Mouse (Mus musculus): ENCODE results near the gene Fam172a. TPM values are rescaled to one million over a fixed set of nuclear protein-coding genes. Genes with fewer than 3 reads are reported as not detected.
A peak's percentile ranks its signal among the peaks of the same experiment; 100 is the strongest.

Gene Fam172a
- total RNA-seq, 2 experiments from 2014 or later, result 34.6 to 37.4 TPM

DNA sequence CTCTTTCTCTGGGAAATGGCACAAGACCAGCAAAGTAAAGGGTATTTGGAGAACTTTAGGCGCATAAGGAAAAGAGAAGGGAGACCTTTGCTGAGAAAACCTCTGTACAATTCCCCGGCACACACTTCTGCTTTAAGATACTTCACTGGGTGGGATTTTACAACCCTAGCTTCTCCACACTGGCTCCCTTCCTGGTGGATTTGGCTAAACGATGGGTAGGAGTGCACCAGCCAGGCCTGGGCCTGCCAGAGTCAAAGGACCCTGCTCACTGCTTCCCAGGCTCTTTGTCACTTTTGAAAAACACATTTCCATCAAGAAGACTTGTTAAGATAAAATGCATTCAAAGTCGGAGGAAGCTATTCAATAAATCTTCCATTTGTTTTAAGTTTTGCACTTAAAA is 491.4 kb downstream of the Fam172a start:
- DNase-seq (ENCODE audit: low spot score in 2 of 2), result peak in 1 of 2 experiments; percentile 37
- intact Hi-C loops (cut with DNase I), result no loop called here

DNA sequence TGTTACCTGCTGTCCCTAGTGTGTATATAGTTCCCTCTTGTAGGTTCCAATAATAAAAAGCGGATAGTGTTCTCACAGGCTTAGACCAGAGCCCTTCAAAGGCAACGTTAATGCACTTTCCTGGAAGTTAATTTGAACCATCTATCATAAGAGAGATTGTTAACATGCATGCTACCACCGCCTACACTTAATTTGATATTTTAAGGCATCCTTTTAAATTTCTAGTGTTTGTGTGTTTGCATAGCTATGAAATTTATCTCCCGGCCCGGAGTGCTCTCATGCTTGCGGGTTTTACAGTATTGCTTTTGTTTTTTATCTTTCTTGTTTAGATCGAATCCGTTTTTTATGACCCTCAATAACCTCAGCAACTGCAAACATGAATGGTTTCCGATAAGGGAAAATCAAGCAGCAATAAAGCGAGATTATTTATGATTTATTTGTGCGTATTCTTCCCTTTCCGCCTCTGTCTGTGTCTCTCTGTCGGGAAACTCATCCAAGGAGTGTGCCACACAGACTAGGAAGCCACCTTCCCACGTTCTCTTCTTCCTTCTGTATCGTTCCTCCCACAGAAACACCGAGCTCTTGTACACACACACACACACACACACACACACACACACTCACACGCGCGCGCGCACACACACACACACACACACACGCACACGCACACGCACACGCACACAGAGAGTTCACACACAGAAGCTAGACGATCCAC is 492.5 kb downstream of the Fam172a start:
- intact Hi-C loops (cut with DNase I), result loop anchor here (2.0 kb wide), 1 partner anchor 13 kb away; no protein-coding TSS in a partner anchor
- no peak for DNase-seq (ENCODE audit: low spot score in 2 of 2)

DNA sequence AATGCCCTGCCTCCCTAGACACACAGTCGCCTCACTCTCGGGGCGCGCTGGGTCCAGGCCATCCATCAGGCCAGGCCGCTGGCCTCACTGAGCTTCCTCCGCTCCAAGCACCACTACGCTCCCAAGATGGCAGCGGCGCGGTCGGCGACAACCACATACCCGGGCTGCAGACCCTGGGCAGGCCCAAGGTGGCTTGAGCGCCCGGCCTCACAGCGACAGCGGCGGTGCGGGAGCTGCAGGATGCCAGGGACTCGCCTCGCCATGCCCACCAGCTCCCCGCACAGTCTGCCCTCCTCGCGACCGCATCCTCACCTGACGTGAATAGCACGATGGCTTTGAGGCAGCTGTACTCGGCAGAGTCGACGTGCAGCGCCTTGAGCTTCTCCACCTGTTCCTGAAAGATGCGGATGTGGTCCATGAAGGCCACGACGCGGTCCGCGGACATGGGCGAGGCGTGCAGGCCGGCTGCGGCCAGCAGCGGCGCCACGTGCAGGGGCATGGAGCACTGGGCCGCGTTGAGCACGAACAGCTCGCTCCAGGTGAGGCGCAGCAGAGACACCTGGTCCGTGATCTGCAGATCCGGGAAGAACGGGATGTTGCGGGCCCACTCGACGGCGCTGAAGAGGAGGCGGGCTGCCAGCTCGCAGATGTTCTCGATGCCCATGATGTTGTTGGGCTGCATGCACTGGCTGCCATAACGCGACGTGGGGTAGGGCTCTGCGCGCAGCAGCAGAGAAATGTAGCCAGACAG is 493.2 kb downstream of the Fam172a start:
- intact Hi-C loops (cut with DNase I), result loop anchor here (2.0 kb wide), 1 partner anchor 14 kb away; no protein-coding TSS in a partner anchor

DNA sequence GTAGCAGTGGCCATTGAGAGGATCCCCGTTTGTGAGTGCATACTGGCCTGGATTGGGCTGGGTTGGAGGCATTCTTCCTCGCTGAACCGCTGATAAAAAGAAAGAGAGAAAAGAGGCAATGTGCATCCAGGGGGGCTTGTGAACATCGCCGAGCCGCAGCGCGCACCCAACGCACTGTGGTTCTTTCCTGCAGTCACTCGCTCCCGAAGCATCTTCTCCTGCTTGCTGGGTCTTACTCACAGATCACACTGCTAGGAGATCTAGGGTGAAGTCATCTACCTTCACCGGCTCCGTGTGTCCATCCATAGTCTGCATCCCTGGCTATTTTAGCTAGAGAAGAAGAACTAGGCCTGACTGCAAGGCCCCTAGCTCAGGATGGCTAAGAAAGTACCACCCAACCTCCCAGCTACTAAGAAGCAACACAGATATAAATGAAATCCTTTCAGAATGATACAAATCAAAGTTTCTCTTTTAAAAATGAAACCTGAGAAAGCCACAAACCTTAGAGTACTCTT is 493.8 kb downstream of the Fam172a start:
- peak in 1 of 2 experiments; percentile 59 for DNase-seq (ENCODE audit: low spot score in 2 of 2)
- intact Hi-C loops (cut with DNase I), result loop anchor here (2.0 kb wide), 1 partner anchor 15 kb away; no protein-coding TSS in a partner anchor

More for the DNA sequence above, 493.2 kb downstream of the Fam172a start:
- DNase-seq (ENCODE audit: low spot score in 2 of 2), result peak; percentile 63

DNA sequence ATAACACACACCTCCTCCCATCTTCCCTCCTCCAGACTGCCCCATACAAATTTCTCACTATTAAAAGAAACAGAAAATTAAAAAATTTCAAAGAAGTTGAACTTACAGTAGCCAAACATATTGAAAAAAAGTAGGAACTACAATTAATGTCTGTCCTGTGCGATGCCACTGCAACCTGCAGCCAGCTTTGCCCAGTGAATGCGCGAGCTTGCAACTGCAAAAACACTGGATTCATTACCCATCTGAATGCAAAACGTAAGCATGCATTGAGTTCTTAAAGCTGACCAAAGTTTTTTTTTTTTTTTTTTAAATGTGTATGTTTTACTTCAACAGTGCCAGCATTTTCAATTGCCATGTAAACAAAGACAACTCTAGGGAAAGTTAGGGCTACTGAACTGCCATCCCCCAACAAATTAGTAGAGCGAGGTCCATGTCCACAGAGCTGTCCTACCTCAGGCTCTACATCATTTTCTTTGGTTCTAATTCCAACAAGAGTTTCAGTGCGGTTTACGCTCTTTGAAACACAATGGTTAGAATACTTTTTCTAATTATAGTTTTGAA is 494.5 kb downstream of the Fam172a start:
- peak; percentile 16 to 32 for DNase-seq (ENCODE audit: low spot score in 2 of 2)
- intact Hi-C loops (cut with DNase I), result no loop called here

DNA sequence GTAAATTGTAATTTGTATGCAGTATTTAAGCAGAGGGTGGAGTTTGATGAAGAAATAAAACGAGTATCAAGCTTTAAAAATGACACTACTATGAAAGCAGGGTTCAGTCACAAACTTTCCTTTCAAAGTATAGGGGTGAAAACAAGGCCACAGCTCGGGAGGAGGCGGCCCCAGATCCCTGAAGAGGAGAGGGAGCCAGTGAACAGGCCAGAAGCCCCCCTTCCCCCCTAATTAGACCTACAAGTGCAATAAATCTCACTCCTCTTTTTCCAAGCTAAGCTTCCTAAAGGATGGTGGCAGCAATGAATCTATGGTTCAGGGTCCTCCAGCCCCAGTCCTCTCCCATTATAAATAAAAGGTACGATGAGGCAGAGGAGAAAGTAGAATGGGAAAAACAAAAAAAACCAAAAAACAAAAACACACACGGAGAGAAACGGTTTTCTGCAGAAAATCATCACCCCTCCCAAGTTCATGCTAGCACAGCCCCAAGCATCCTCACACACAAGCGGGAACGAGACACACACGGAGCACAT is 495.5 kb downstream of the Fam172a start:
- intact Hi-C loops (cut with DNase I), result no loop called here
- DNase-seq (ENCODE audit: low spot score in 2 of 2), result peak in 1 of 2 experiments; percentile 28

DNA sequence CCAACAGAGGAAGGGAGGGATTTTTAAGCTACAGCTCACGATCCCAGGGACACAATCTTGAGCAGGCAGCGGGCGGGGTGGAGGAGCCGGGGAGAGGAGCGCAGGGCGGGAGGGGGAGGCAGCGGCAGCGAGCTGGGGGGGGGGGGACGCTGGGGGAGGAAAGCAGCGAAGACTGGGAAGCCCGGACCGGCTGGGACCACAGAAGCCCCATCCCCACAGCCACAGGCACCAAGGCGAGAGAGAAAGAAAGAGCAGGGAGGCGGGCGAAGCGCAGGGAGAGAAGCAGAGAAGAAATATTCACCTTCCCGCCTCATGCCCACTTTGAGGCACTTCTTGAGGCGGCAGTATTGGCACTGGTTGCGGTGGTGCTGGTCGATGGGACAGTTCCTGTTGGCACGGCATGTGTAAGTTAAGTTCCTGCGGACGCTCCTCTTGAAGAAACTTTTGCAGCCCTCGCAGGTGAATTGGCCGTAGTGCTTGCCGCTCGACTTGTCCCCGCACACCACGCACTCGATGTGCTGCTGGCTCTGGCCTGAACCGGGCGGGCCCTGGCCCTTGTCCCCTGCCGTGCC is 496.1 kb downstream of the Fam172a start:
- intact Hi-C loops (cut with DNase I), result no loop called here
- peak; percentile 42 to 61 for DNase-seq (ENCODE audit: low spot score in 2 of 2)

DNA sequence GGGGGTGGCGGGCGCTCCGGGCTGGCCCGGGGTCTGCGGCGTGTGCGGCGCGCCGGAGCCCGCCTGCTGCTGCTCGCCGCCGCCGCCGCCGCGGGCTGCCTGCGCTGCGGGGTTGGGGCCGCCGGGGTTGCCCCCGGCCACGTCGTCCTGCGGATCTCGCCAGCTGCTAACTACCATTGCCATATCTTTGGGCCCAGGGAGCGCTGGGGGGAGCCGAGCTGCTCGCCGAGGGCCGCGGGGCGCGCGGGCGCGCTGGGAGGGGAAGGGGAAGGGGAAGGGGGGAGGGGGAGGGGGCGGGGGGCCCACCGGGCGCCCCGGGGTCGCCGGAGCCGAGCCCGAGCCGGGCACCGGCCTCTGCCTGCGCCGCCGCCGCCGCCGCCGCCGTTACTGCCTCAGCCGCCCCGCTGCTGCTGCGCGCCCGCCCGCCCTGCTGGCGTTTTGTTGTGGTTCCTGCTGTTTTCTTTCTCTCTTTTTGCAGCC is 496.6 kb downstream of the Fam172a start:
- peak in 1 of 2 experiments; percentile 44 for DNase-seq (ENCODE audit: low spot score in 2 of 2)
- intact Hi-C loops (cut with DNase I), result no loop called here

DNA sequence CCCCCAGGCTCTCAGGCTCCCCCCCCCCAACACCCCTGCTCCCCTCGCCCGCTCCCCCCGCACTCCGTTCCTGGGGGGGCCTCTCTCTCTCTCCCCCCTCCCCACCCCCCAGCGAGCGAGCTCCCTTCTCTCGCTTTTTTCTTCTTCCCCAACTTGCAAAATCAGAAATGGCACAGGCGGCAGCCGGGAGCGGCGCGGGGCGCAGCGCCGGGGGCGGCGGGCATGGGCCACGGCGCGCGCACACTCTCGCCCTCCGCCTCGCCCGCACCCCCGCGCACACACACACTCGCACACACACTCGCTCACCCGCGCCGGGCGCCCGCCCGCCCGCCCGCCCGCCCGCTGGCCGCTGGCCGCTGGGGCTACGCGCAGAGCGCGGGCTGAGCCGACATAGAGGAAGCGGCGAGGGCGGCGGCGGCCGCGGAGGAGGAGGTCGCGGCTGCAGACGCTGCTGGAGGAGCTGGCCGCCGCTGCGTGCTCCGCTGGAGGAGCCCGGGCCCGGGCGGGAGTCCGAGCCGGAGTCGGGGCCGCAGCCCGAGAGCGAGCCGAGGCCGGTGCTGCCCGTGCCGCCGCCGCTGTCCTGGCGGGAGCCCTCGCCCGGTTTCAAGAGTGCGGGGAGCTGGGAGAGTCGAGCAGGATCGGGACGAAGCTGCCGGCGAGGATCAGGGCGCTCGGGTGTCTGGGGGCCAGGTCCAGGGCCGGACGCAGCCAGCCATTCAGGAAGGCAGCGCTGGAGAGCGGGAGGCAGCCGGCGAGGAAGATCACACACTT is 497.2 kb downstream of the Fam172a start:
- DNase-seq (ENCODE audit: low spot score in 2 of 2), result peak; percentile 56 to 61
- intact Hi-C loops (cut with DNase I), result no loop called here

DNA sequence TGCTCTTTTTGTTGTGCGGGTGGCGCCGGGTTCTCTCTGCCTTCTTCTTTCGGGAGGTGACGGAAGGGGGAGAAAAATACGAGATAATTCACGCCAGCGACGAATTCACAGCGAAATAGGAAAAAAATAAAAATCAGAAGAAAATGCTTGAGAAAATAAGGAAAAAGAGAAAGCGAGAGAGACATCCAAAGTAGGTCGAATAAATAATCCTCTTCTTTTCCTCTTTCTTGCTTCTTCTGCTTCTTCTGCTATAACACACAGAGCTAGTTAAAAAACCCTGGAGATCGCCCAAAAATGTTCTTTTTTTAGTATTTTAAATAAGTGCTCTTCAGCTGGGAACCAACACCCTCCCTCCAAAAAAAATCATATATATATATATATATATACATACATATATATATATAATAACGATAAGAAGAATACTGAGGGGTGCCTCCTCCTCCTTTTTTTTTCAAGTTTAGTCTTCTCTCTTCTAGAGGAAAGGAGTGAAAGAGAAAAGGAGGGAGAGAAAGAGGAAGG is 497.9 kb downstream of the Fam172a start, which contains the start of gene Nr2f1:
TSS of gene Nr2f1 (minus strand) at position 116 of the 519 bp plus-strand sequence.
- intact Hi-C loops (cut with DNase I), result loop anchor here (5.0 to 10.0 kb wide), 10 partner anchors 228 to 1645 kb away; no protein-coding TSS in a partner anchor

DNA sequence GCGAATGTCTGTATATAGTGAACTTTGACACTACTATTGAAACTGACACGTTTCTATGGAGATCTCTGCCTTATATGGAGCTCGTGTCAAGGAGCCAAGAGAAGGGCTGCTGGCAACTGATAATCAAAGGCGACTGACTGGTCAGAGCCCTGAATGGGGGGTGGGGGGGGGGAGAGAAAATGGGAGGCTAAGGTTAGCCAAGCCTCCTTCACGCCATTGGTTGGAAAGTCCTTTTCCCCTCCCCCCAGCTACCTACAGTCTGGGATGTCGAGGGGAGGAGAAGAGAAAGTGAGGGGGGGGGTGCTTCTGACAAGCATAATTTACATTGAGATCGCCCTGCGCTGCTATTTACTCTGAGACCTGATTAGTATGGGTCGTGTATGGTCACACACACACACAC is 498.6 kb downstream of the Fam172a start:
- peak; percentile 59 to 85 for DNase-seq (ENCODE audit: low spot score in 2 of 2)
- intact Hi-C loops (cut with DNase I), result loop anchor here (5.0 to 10.0 kb wide), 10 partner anchors 227 to 1644 kb away; no protein-coding TSS in a partner anchor

More for the DNA sequence above, 497.9 kb downstream of the Fam172a start, which contains the start of gene Nr2f1:
- DNase-seq (ENCODE audit: low spot score in 2 of 2), result no peak

DNA sequence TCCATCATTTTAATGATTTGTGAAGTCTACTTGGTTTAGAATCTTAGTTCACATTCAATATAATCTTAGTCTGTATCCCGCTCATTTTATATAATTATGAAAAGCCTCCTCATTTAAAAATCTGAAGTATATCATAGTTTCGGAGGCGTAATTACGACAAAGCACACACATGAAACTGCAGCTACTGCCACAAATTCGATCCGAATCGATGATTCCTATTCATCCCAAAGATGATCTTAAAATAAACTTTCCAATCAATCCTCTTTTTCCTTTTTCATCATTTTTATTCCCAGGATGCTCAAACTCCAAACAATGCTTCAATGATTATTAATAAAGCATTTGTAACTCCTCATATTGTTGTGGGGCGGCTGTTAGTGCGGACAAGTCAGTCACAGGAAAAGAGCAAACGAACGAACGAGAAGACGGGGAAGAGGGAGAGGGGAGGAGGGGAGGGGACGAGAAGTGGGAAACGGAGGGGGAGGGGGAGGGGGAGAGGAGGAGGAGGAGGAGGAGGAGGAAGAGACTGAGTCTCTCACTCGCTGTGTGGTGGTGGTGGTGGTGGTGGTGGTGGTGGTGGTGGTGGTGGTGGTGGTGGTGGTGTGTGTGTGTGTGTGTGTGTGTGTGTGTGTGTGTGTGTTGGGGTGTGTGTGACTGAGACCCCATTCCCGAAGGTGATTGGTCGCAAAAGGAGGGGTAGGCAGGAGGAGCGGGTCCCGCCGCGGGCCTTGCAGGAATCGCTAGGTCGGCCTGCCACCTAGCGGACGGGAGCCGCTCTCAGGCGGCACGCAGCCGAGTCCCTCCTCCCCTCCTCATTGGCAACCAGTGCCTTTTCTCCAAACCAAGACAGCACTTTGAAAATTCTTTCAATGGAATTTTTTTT is 499.4 kb downstream of the Fam172a start:
- peak; percentile 94 to 97 for DNase-seq (ENCODE audit: low spot score in 2 of 2)
- intact Hi-C loops (cut with DNase I), result loop anchor here (5.0 to 10.0 kb wide), 10 partner anchors 226 to 1644 kb away; no protein-coding TSS in a partner anchor

DNA sequence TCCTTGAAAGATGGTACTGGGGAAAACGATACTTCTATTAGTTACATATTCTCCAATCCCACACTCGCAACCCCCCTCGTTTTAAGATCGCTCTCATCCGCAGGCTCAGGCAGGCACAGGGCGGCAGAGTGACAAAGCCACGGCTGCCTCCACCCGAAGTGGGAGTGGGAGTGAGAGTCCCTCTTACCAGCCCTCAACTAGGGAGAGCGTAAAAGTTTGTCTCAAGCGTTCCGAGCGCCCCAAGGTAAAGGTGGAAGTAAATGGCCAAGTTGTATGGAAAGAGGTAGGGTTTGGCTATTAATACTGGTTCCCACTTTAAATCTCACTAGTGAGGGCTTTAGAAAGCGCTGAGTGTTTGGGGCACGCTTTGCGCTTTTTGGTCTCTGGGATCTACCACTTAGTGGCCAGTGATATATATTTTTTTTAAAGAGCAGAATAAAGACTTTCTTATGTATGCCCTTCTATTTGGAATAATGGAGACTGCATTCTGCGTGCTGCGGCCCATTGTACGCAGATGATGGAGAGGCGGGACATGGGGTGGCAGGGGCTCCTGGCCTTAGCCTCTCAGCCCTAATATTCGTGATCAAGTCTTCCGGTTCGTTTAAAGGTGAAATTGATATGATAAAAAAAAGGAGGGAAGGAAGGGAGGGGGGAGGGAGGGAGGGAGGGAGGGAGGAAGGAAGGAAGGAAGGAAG is 500.2 kb downstream of the Fam172a start:
- intact Hi-C loops (cut with DNase I), result loop anchor here (5.0 to 10.0 kb wide), 10 partner anchors 225 to 1643 kb away; no protein-coding TSS in a partner anchor
- DNase-seq (ENCODE audit: low spot score in 2 of 2), result no peak

DNA sequence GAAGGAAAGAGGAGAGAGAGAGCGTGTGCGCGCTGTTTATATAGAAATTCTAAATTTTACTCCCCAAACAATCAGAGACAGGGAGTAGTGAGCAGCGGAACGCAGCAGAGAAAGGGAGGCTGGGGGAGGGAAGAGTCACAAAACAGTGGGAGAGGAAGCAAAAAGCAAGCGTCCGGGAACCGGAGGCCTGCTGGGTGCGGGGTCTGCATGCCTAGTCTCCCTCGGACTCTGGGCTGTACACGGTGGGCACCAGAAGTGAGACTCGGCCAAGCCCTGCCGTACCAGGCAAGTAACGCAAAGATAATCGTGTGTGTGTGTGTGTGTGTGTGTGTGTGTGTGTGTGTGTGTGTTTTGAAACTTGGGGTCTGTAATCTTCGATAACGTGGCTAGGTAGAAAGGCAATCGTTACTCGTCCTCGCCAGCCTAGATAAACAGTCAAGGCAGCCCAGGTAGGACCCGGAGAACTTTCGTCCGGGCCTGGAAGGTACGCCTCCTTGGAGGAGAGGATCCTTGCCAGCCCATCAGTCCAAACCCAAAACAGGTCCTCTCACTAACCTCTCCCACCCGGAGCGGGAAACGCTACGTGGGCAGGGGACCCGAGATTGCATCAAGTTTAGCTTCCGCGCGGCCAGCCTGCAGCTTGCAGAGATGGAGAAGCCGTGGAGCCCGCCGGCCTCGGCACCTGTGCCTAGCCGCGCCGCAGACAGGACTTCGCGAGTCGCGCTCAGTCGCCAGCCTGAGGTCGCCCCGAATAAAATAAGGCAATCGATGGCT is 500.9 kb downstream of the Fam172a start:
- intact Hi-C loops (cut with DNase I), result loop anchor here (5.0 to 10.0 kb wide), 10 partner anchors 225 to 1642 kb away; no protein-coding TSS in a partner anchor

DNA sequence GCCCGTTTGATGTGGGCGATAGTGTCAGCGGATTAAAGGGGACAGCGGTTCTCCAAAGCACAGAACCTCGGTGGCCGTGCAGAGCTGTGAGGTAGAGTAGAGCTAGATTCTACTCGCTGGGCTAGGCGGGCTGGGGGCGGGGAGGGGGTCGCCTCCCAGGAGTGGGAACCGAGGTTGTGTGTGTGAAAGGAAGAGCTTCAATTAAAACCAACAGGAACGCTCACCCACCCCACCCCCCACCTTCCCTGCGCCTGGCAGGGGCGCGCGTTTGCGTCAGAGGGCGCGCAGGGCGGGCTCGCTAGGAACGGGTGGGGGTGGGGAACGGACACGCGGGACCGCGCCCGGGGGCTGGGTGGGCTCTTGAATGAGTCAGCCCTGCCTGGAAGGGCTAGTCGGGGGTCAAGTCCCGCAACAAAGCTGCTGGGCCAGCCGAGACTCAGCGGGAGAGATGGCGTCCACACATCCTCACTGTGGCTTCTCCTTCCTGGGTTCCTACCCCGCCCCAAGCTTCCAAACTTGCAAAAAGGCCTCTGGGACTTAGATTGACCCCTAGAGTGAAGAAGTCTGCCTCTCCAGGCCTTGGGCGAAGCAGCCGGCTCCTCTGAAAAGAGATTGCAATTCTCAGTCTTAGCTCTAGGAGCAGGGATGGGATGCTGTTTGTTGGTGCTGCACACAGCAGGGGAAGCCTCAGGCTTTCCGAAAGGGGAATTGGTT is 501.7 kb downstream of the Fam172a start:
- intact Hi-C loops (cut with DNase I), result loop anchor here (5.0 to 10.0 kb wide), 10 partner anchors 224 to 1641 kb away; no protein-coding TSS in a partner anchor
- peak; percentile 82 to 86 for DNase-seq (ENCODE audit: low spot score in 2 of 2)

More for the DNA sequence above, 500.9 kb downstream of the Fam172a start:
- DNase-seq (ENCODE audit: low spot score in 2 of 2), result peak; percentile 72 to 74

Data from left cerebral cortex, postnatal 25 days (tissue).